Mouse (Mus musculus) kidney, postnatal 36 days (tissue): Measurements from ENCODE around the gene Mon1b.

Source experiments
- DNase-seq, 2 experiments: peaks; one replicate each; pipeline ENCODE4 v3.0.0; 2021 to 2022; ENCODE audit warnings: mixed read lengths in 2 of 2

Gene Mon1b

GRCm38 (mm10) chr8:113634670-113635591, at the start of gene Mon1b:
Gene Mon1b, plus strand, starts transcription at chr8:113635587.
- peak; percentile 98 to 99 for DNase-seq

DNA sequence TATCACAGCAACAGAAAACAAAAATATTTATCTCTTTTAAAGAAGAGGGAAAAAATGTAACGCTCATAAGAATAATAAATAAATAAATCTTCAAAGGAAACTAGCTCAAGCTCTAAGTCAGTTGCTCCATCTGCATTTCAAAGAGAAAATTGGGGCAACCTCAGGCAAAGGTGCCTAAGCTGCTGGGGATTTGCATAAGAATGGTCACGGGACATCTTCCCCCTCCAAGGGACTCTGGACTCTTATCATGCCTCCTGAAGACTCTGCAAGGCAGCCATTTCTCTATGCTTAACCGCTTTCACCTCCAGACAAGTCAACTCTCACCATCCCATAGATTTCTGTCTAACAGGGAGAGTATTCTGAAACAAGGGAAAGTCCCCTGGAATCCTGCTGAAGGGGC, 37.0 kb upstream of the Mon1b start:
- DNase-seq = no peak

GRCm38 (mm10) chr8:113632634-113633033, 2.8 kb upstream of the Mon1b start:
- peak; percentile 55 to 59 for DNase-seq

GRCm38 (mm10) chr8:113634161-113634560, 1.2 kb upstream of the Mon1b start:
- DNase-seq = no peak

- DNase-seq = peak in 1 of 2 experiments; percentile 92
Observed at GRCm38 (mm10) chr8:113635592-113636279, 349 bp downstream of the Mon1b start.

DNA sequence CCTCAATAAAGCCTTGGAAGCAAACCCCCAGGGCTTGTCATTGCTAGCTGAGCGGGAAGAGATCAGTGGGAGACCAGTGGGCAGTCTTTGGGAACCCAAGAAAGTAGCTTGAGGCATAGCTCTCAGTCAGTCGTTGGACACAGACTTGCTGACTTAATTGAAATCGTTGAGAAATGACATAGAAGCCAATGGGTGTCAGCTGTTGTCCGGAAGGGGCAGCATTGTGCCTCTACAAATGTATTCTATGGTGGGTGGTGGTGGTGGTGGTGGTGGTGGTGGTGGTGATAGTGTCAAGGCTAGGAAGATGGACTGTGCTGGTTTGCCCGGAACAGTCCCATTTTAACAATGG, 867 bp downstream of the Mon1b start:
- DNase-seq = no peak

DNA sequence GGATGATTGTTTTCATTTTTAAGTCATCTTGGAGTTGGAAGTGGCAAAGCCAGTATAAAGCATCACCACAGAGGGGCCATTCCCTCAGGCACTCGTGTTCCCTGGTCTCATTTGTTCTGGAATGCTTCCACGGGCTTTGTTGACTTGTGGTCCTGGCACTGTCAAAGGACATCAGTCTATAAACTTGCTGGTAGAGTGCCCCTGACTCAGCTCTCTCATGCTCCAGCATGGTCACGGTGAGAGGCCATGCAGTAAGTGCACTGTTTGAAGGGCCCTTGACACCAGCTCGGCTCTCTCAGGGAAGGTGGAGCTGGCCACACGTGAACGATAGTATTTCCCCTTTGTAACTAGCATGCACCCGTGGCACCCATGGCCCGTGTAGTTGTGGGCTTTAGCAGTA, 5.0 kb downstream of the Mon1b start:
- DNase-seq = no peak

DNA sequence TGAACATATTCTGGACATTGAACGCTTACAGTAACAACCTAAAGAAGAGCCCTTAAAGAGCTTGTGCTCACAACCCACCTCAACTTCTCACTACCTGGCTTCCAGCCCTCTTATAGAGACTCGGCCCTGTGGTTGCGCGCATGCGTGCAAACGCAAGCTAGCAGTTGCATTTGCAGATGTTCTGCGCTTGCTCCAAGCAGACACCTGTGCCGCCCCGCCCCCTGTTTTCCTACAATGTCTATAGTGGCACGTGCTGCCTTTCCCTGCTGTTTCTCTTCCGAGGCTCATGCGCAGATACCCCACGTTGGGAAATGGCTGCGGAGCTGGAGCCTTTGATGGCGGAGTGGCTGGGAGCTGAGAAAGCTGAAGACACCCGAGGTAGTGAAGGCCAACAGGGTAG, 7.5 kb downstream of the Mon1b start, which contains the start of gene Syce1l:
Gene Syce1l (plus strand): TSS at position 288 of the 400 bp plus-strand sequence.
- no peak for DNase-seq

DNA sequence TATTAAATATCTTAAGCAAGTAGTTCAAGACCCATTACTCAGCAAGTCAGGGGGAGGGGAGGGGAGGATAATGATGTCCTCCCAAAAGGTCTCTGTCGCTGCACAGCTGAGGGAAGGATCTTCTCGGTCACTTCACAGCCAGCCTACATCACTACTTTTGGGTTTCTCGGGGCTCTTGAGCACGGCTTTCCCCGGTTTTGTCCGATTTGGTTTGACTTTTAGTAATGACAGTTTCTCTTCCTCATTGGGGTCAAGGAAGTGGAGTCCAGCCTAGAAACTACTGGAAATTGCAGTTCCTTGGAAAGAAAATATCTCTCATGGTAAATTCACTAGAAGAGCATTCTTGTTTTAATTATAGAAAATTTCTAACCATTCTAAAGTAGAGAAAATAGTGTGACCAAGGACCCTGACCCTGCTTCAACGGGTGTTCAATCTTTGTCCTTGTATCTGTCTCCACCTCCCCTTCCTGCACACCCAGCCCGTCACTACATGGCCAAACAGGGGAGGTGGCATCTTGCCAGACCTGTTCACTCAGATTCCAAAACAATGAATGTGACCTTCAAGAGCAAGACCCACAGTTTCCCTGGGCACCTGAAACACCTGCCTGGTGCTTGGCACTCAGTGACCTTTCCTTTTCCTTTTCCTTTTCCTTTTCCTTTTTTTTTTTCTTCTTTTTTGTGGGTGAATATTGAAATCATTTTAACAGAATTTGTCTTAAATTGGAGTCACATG, 8.3 kb downstream of the Mon1b start:
- peak; percentile 31 to 57 for DNase-seq

DNA sequence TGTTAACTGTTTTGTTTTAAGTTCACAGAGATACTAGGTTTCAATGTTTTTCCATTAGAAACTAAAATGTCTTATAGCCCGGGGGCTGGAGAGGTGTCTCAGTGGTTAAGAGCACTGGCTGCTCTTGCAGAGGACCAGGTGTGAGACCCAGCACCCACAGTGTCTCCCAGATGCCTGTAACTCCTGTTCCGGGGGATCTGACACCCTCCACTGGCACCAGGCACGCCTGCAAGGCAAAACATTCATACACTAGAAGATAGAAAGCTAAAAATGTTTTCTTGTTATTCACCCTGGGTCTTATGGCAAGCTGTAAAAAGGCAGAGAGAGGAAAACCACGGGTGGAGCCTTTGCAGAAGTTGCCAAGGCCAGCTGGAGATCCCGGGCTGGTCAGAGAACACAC, 9.8 kb downstream of the Mon1b start:
- DNase-seq = no peak

- DNase-seq = no peak
Observed at GRCm38 (mm10) chr8:113652450-113652849, 17.1 kb downstream of the Mon1b start.

- DNase-seq = no peak
Observed at GRCm38 (mm10) chr8:113653151-113653550, 17.8 kb downstream of the Mon1b start.

- no peak for DNase-seq
Observed at GRCm38 (mm10) chr8:113656154-113656553, 20.8 kb downstream of the Mon1b start.

GRCm38 (mm10) chr8:113656681-113657298, 21.4 kb downstream of the Mon1b start:
- DNase-seq = no peak

- no peak for DNase-seq
Observed at GRCm38 (mm10) chr8:113660128-113660527, 24.7 kb downstream of the Mon1b start.

GRCm38 (mm10) chr8:113664544-113664943, 29.2 kb downstream of the Mon1b start:
- DNase-seq = peak; percentile 79 to 91

GRCm38 (mm10) chr8:113665036-113665435, 29.6 kb downstream of the Mon1b start:
- DNase-seq = no peak

DNA sequence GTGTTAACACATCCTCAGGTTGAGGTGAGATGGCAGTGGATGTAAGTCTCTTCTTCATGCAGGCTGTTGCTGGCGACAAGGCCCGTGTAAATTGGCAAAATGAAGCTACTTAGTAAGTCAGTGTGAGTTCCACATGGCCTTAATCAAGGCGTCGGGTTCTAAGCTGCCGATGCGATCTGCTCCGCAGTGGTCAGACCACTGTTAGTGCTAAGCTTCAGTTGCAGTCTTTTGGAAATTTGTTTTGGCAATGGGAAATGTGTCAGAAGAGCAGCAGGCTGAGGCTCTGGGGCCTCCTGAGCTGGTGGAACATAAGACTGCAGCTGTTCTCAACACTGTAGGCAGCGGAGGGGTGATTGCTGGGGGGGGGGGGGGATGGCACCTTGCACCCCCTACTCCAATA, 30.6 kb downstream of the Mon1b start:
- no peak for DNase-seq

DNA sequence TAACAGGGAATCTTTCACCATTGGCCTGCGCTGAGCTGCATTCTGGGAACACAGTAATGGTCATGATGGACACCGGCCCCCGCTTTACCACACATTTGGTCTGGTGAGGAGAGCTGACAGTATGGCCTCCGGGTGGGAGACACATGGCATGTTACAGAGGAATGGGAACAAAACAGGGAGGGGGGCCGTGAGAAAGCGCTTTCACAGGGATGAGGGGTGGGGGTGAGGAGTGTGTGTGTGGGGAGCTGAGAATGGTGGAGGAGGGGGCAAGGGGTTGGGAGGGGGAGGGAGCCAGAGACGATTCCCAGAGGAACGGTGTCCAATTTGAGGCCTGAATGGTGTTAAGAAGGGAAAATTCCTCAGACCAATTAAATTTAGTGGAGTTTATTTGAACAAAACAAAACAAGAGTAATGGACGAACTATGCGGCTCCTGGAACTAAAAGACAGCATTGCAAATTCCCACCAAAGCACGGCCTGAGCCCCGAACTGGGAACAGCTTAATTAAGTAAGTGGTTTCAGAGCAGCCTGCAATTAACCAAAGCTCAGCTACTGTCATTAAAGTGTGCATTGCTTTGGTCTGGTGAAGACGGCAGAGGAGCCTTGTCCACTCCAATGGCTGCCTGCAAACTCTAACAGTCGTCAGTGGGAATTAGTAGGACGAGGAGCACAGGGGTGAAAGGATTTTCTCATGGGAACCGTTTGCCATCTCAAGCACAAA, 31.5 kb downstream of the Mon1b start:
- no peak for DNase-seq

DNA sequence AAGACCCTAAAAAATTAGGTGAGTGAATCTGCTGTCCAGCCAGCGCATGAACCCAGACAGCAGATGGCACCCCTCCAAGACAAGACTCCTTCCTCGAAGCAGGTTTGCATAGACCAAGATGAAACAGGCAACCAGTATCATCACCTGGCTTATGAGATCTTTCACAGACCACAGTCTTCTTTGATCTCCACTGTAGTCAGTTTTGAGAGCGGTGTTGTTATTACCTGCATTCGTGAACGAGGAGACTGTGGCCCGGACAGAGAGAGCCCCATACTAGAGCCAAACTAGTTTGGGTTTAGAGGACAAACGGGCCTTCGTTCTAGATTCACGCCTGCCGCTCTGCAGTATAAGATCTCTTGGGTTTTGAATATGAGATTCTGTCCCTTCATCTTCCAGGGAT, 34.5 kb downstream of the Mon1b start:
- DNase-seq = no peak

DNA sequence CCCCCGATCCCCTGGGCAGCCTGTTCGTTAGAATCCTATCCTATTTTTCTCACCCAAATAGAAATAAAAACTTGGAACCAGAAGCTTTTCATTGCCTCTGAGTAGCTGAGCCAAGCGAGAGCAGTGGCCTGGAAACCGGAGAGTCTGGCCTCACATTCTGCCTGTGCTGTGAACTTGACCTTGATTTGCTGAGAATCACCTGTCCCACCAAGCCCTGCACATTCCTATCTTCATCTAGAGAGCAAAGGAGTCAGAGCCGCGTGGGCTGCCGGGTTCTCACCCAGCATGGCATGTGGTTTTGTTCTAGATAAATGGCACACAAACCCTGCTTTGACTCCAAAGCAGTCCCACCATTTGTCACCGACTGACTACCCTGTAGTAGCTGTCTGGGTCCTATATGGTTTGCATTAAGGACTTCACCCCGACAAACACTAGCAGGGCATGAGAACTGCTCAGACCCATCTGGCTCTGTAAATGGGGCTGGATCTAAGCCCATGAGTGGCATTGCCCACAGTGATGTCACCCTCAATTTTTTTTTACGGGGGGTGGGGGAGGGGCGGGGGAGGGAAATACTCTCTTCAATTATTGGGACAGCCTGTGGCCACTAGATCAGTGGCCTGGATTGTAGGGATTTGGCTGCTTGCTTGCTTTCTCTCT, 37.3 kb downstream of the Mon1b start:
- DNase-seq = peak in 1 of 2 experiments; percentile 5

GRCm38 (mm10) chr8:113673300-113673699, 37.9 kb downstream of the Mon1b start:
- no peak for DNase-seq
